Mouse (Mus musculus): ENCODE measurements around the gene Abl1. TPM values are rescaled to one million over a fixed set of nuclear protein-coding genes. Genes with fewer than 3 reads are reported as not detected.

Abl1 gene
- polyA plus RNA-seq, 1 experiment from 2014 or later: 43.1 TPM

Other genes starting within 250 kb of the Abl1 start
- gene Ass1, start 218.2 kb upstream of the Abl1 start, polyA plus RNA-seq (2016; fragmentation: Nextera tagmentation; extraction: Ambion mirVana): 8.9 and 18.2 TPM in 2 replicates
- gene Fubp3, start 115.7 kb upstream of the Abl1 start, polyA plus RNA-seq (2016; fragmentation: Nextera tagmentation; extraction: Ambion mirVana): 58.3 and 72.2 TPM in 2 replicates
- gene Prdm12, start 48.3 kb upstream of the Abl1 start, polyA plus RNA-seq (2016; fragmentation: Nextera tagmentation; extraction: Ambion mirVana): not detected in 2 replicates
- 63.0 and 76.3 TPM in 2 replicates for gene Exosc2, start 17.7 kb upstream of the Abl1 start, polyA plus RNA-seq (2016; fragmentation: Nextera tagmentation; extraction: Ambion mirVana)
- gene Qrfp, start 122.2 kb downstream of the Abl1 start, polyA plus RNA-seq (2016; fragmentation: Nextera tagmentation; extraction: Ambion mirVana): 0.06 TPM in 1 of 2 replicates, not detected in the other
- gene Fibcd1, start 157.6 kb downstream of the Abl1 start, polyA plus RNA-seq (2016; fragmentation: Nextera tagmentation; extraction: Ambion mirVana): 0.12 and 0.36 TPM in 2 replicates
- 1.7 and 2.2 TPM in 2 replicates for gene Lamc3, start 198.9 kb downstream of the Abl1 start, polyA plus RNA-seq (2016; fragmentation: Nextera tagmentation; extraction: Ambion mirVana)